ENCODE assay signal across 8 mouse cellular contexts in the genomic region with DNA sequence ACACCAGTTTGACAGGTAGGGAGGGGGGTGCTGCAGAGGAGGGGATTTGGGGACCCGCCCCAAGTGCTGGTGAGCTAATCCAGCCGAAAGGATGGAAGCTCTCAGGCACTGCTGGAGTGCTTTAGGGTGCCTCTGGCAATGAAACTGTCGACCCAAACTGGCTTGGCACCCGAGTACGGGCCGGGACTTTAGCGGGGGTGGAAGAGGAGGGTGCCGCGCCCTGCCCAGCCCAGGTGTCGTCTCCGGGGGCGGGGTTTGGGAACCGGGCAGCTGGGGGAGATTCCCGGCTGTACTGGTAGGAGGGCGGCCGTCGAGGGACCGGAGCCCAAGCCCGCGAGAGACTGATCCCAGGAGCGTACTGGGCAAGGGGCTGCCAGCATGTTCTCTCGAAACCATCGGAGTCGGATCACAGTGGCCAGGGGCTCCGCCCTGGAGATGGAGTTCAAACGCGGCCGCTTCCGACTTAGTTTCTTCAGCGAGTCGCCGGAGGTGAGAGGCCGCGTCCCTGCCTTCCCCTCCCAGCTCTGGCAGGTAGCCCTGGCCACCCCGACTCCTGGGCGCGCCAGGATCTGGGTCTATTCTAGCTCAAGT. TPM values are rescaled to one million over a fixed set of nuclear protein-coding genes. Genes with fewer than 3 reads are reported as not detected.
A peak's percentile ranks its signal among the peaks of the same experiment; 100 is the strongest.
DNase-seq lines count a peak whose midpoint lies in the region; ATAC-seq lines count a peak whose summit lies in the region.

No protein-coding gene starts in this region.

- peaks cover 24% of the 10 kb centered on the region for H3K4me1 ChIP-seq in heart, embryonic 11.5 days (ENCODE audit: control insufficient read depth, insufficient read depth, low read length)
- H3K4me1 ChIP-seq in lung, embryonic 15.5 days = peaks cover 47% of the 10 kb centered on the region

- H3K4me2 ChIP-seq in heart, embryonic 11.5 days = peak overlapping the region; percentile 87
- H3K4me2 ChIP-seq in lung, embryonic 15.5 days = peak overlapping the region; percentile 86

- no peak overlapping the region for H3K27ac ChIP-seq in heart, embryonic 11.5 days (ENCODE audit: low read depth, low read length)
- H3K27ac ChIP-seq in lung, embryonic 15.5 days = peak overlapping the region; percentile 100

- H3K9ac ChIP-seq in heart, embryonic 11.5 days (ENCODE audit: low read depth, low read length) = peak overlapping the region; percentile 94
- peak overlapping the region; percentile 85 for H3K9ac ChIP-seq in lung, embryonic 15.5 days

- H3K36me3 ChIP-seq in heart, embryonic 11.5 days (ENCODE audit: control insufficient read depth, insufficient read depth, low read length) = no peaks in the 10 kb centered on the region
- no peaks in the 10 kb centered on the region for H3K36me3 ChIP-seq in lung, embryonic 15.5 days

- WGBS in heart, embryonic 11.5 days (ENCODE audit: insufficient replicate concordance) = 2% methylated on average over 37 of the region's 37 CpGs
- 2% methylated on average over 34 of the region's 37 CpGs for WGBS in lung, embryonic 15.5 days

- H3K9me3 ChIP-seq in heart, embryonic 11.5 days (replicated peaks; ENCODE audit: control insufficient read depth, low read length) = no peaks in the 10 kb centered on the region
- no peaks in the 10 kb centered on the region for H3K9me3 ChIP-seq in lung, embryonic 15.5 days

- 0 out of 2 replicates have a peak, but pooled peaks cover 3% of the 10 kb centered on the region for H3K27me3 ChIP-seq in heart, embryonic 11.5 days (ENCODE audit: control insufficient read depth, insufficient read depth, low read length)
- no peaks in the 10 kb centered on the region for H3K27me3 ChIP-seq in lung, embryonic 15.5 days

- H3K4me3 ChIP-seq in heart, embryonic 11.5 days (ENCODE audit: low read depth, low read length) = peak overlapping the region; percentile 63
- peak overlapping the region; percentile 59 for H3K4me3 ChIP-seq in lung, embryonic 15.5 days

- peak; percentile 41 for DNase-seq in urinary bladder, postnatal 25 days (ENCODE audit: low spot score)
- no peak for DNase-seq in urinary bladder, adult 2 months (ENCODE audit: low spot score)
- DNase-seq in kidney, adult 9 months = peak; percentile 78
- DNase-seq in testis, postnatal 10 days (ENCODE audit: low spot score) = peak; percentile 73
- DNase-seq in frontal cortex, postnatal 14 days (ENCODE audit: low spot score in 2 of 2) = no peak

- no peak for ATAC-seq in heart, embryonic 11.5 days (replicated peaks; ENCODE audit: insufficient number of reproducible peaks, low FRiP score, low TSS enrichment)
- no peak for ATAC-seq in lung, embryonic 15.5 days (ENCODE audit: borderline replicate concordance, extremely low read depth, low FRiP score, low TSS enrichment)
- no peak; the same call in 1 of the 2 replicates for ATAC-seq in cerebellum, adult (ENCODE audit: insufficient number of reproducible peaks, low FRiP score, low TSS enrichment)

RNA-seq across cellular contexts. Expression of a gene that starts 0.4 kb away (rescaled TPM):
- polyA plus RNA-seq in urinary bladder, adult 2 months (2012; rRNA removed) = 20.7 and 22.1 TPM in 2 replicates
- polyA plus RNA-seq in heart, embryonic 11.5 days (2014; fragmentation: Nextera tagmentation; extraction: Ambion mirVana) = 10.8 and 12.4 TPM in 2 replicates
- polyA plus RNA-seq in lung, embryonic 15.5 days (2015; fragmentation: Nextera tagmentation; extraction: Ambion mirVana) = 35.3 and 39.9 TPM in 2 replicates

RNA-seq across cellular contexts. Expression of a gene that starts 10.4 kb away (rescaled TPM):
- 25.2 and 25.5 TPM in 2 replicates for polyA plus RNA-seq in urinary bladder, adult 2 months (2012; rRNA removed)
- 11.1 and 12.2 TPM in 2 replicates for polyA plus RNA-seq in heart, embryonic 11.5 days (2014; fragmentation: Nextera tagmentation; extraction: Ambion mirVana)
- 13.5 and 15.2 TPM in 2 replicates for polyA plus RNA-seq in lung, embryonic 15.5 days (2015; fragmentation: Nextera tagmentation; extraction: Ambion mirVana)

RNA-seq across cellular contexts. Expression of a gene that starts 14.3 kb away (rescaled TPM):
- 85.6 and 89.2 TPM in 2 replicates for polyA plus RNA-seq in urinary bladder, adult 2 months (2012; rRNA removed)
- polyA plus RNA-seq in heart, embryonic 11.5 days (2014; fragmentation: Nextera tagmentation; extraction: Ambion mirVana) = 76.0 and 87.2 TPM in 2 replicates
- polyA plus RNA-seq in lung, embryonic 15.5 days (2015; fragmentation: Nextera tagmentation; extraction: Ambion mirVana) = 119 and 120 TPM in 2 replicates

RNA-seq across cellular contexts. Expression of a gene that starts 20.4 kb away (rescaled TPM):
- polyA plus RNA-seq in urinary bladder, adult 2 months (2012; rRNA removed) = 29.7 and 40.3 TPM in 2 replicates
- 19.1 and 19.8 TPM in 2 replicates for polyA plus RNA-seq in heart, embryonic 11.5 days (2014; fragmentation: Nextera tagmentation; extraction: Ambion mirVana)
- polyA plus RNA-seq in lung, embryonic 15.5 days (2015; fragmentation: Nextera tagmentation; extraction: Ambion mirVana) = 54.5 and 54.8 TPM in 2 replicates

RNA-seq across cellular contexts. Expression of a gene that starts 20.5 kb away (rescaled TPM):
- 4.9 and 5.6 TPM in 2 replicates for polyA plus RNA-seq in urinary bladder, adult 2 months (2012; rRNA removed)
- 4.5 and 6.9 TPM in 2 replicates for polyA plus RNA-seq in heart, embryonic 11.5 days (2014; fragmentation: Nextera tagmentation; extraction: Ambion mirVana)
- 5.0 and 7.6 TPM in 2 replicates for polyA plus RNA-seq in lung, embryonic 15.5 days (2015; fragmentation: Nextera tagmentation; extraction: Ambion mirVana)

Comparison
In these comparisons a context has a peak if more than half of its experiments do, and no peak if none do; other contexts are left out.
1. DNase-seq: peak in urinary bladder, postnatal 25 days (single experiment), kidney, adult 9 months (single experiment) and testis, postnatal 10 days (single experiment); none in urinary bladder, adult 2 months (single experiment) and frontal cortex, postnatal 14 days (0 of 2).